Mouse (Mus musculus) testis, adult 2 months (tissue): Measurements from ENCODE around the gene Kirrel3. TPM values are rescaled to one million over a fixed set of nuclear protein-coding genes. Genes with fewer than 3 reads are reported as not detected.

Experiments used
- H3K27ac ChIP-seq: fragments of 200-500 bp; 2 replicates; pipeline ENCODE4 v1.5.1; 2012; ENCODE audit warnings: low read depth, low read length; ENCODE audit not compliant: control insufficient read depth, insufficient read depth
- H3K27me3 ChIP-seq: fragments of 200-500 bp; 2 replicates; pipeline ENCODE4 v1.6.1; 2012; ENCODE audit warnings: mild to moderate bottlenecking, low read length, moderate library complexity; ENCODE audit not compliant: control insufficient read depth, insufficient read depth
- H3K36me3 ChIP-seq: fragments of 200-500 bp; 2 replicates; pipeline ENCODE4 v1.6.1; 2012; ENCODE audit warnings: mild to moderate bottlenecking, low read length; ENCODE audit not compliant: control insufficient read depth, insufficient read depth
- H3K4me1 ChIP-seq: fragments of 200-500 bp; 2 replicates; pipeline ENCODE4 v1.6.1; 2012; ENCODE audit warnings: low read length; ENCODE audit not compliant: control insufficient read depth, insufficient read depth
- H3K4me3 ChIP-seq: fragments of 200-500 bp; 2 replicates; pipeline ENCODE4 v1.5.1; 2012; ENCODE audit warnings: low read depth, mild to moderate bottlenecking, low read length, moderate library complexity, mixed read lengths; ENCODE audit not compliant: control insufficient read depth
- CTCF ChIP-seq: fragments of 200-500 bp; IDR thresholded peaks from 2 replicates; pipeline ENCODE4 v1.5.1; 2012; ENCODE audit warnings: low read depth, mild to moderate bottlenecking, inconsistent platforms, low read length, moderate library complexity; ENCODE audit not compliant: control insufficient read depth, insufficient read depth, insufficient replicate concordance
- POLR2A ChIP-seq: fragments of 200-500 bp; IDR thresholded peaks from 2 replicates; pipeline ENCODE4 v1.6.1; 2012; ENCODE audit warnings: low read depth, mild to moderate bottlenecking, inconsistent platforms, low read length, moderate library complexity; ENCODE audit not compliant: control insufficient read depth
- polyA plus RNA-seq: library from polyadenylated mRNA; depleted of rRNA; stranded (reverse); fragments of >200 nt; gene quantifications from 2 replicates; pipeline ENCODE4 v1.2.3, GENCODE M21; 2012

Kirrel3 gene
- polyA plus RNA-seq, 1 experiment: 0.10 TPM

GRCm38 (mm10) chr9:34714996-34715619 lies 229.4 kb downstream of the Kirrel3 start:
- Histone ChIP-seq H3K27me3 (no peaks in the 10 kb centered on the region), H3K4me3 (no peak overlapping the region), H3K36me3 (no peaks in the 10 kb centered on the region), H3K27ac (no peak overlapping the region), H3K4me1 (no peaks in the 10 kb centered on the region)
- no peak for TF ChIP-seq CTCF
- TF ChIP-seq POLR2A: no peak

- no peak overlapping the region for H3K4me3 ChIP-seq
- no peaks in the 10 kb centered on the region for H3K27me3 ChIP-seq
- H3K36me3 ChIP-seq: no peaks in the 10 kb centered on the region
- no peaks in the 10 kb centered on the region for H3K4me1 ChIP-seq
- H3K27ac ChIP-seq: no peak overlapping the region
- TF ChIP-seq CTCF: no peak
- TF ChIP-seq POLR2A: no peak
Observed at GRCm38 (mm10) chr9:34716476-34716875, 230.8 kb downstream of the Kirrel3 start.

GRCm38 (mm10) chr9:34721478-34722197 lies 235.9 kb downstream of the Kirrel3 start:
- no peaks in the 10 kb centered on the region for H3K36me3 ChIP-seq
- no peaks in the 10 kb centered on the region for H3K4me1 ChIP-seq
- H3K4me3 ChIP-seq: no peak overlapping the region
- H3K27me3 ChIP-seq: no peaks in the 10 kb centered on the region
- TF ChIP-seq POLR2A: no peak
- no peak for TF ChIP-seq CTCF
- H3K27ac ChIP-seq: no peak overlapping the region

- Histone ChIP-seq H3K4me3 (no peak overlapping the region), H3K4me1 (no peaks in the 10 kb centered on the region), H3K36me3 (no peaks in the 10 kb centered on the region), H3K27ac (no peak overlapping the region), H3K27me3 (no peaks in the 10 kb centered on the region)
- no peak for TF ChIP-seq CTCF
- TF ChIP-seq POLR2A: no peak
Observed at GRCm38 (mm10) chr9:34722198-34722550, 236.5 kb downstream of the Kirrel3 start.

GRCm38 (mm10) chr9:34732507-34732906 lies 246.8 kb downstream of the Kirrel3 start:
- H3K36me3 ChIP-seq: no peaks in the 10 kb centered on the region
- no peak overlapping the region for H3K4me3 ChIP-seq
- no peaks in the 10 kb centered on the region for H3K27me3 ChIP-seq
- TF ChIP-seq CTCF (no peak), POLR2A (no peak)
- no peaks in the 10 kb centered on the region for H3K4me1 ChIP-seq
- H3K27ac ChIP-seq: no peak overlapping the region

- Histone ChIP-seq H3K36me3 (no peaks in the 10 kb centered on the region), H3K27me3 (no peaks in the 10 kb centered on the region), H3K4me3 (no peak overlapping the region), H3K4me1 (no peaks in the 10 kb centered on the region), H3K27ac (no peak overlapping the region)
- TF ChIP-seq POLR2A (no peak), CTCF (no peak)
Observed at GRCm38 (mm10) chr9:34733579-34733978, 247.9 kb downstream of the Kirrel3 start.

GRCm38 (mm10) chr9:34734991-34735390 lies 249.3 kb downstream of the Kirrel3 start:
- no peak overlapping the region for H3K27ac ChIP-seq
- H3K4me1 ChIP-seq: no peaks in the 10 kb centered on the region
- H3K4me3 ChIP-seq: no peak overlapping the region
- no peaks in the 10 kb centered on the region for H3K36me3 ChIP-seq
- TF ChIP-seq POLR2A: no peak
- no peak for TF ChIP-seq CTCF
- H3K27me3 ChIP-seq: no peaks in the 10 kb centered on the region
